Mouse (Mus musculus) small intestine, adult 2 months (tissue): ENCODE data around the gene Olfr808. TPM values are rescaled to one million over a fixed set of nuclear protein-coding genes. Genes with fewer than 3 reads are reported as not detected.

ENCODE experiments used
- H3K27ac ChIP-seq: fragments of 200-500 bp; 2 replicates; pipeline ENCODE4 v1.5.1; 2012; ENCODE audit warnings: low read depth, low read length, control low read depth, inconsistent platforms; ENCODE audit not compliant: insufficient read depth
- H3K27me3 ChIP-seq: fragments of 200-500 bp; 2 replicates; pipeline ENCODE4 v1.6.1; 2012; ENCODE audit warnings: mild to moderate bottlenecking, moderate library complexity, low read length, inconsistent platforms; ENCODE audit not compliant: control insufficient read depth, insufficient read depth
- H3K36me3 ChIP-seq: fragments of 200-500 bp; 2 replicates; pipeline ENCODE4 v1.6.1; 2012; ENCODE audit warnings: mild to moderate bottlenecking, low read length, control low read depth, inconsistent platforms; ENCODE audit not compliant: control insufficient read depth, insufficient read depth
- H3K4me1 ChIP-seq: fragments of 200-500 bp; 2 replicates; pipeline ENCODE4 v1.6.1; 2012; ENCODE audit warnings: low read length, inconsistent platforms, mixed read lengths; ENCODE audit not compliant: control insufficient read depth, insufficient read depth, insufficient read length
- H3K4me3 ChIP-seq: fragments of 200-500 bp; 2 replicates; pipeline ENCODE4 v1.5.1; 2012; ENCODE audit warnings: low read depth, mild to moderate bottlenecking, control low read depth, inconsistent platforms, low read length, moderate library complexity
- CTCF ChIP-seq: fragments of 200-500 bp; IDR thresholded peaks from 2 replicates; pipeline ENCODE4 v1.5.1; 2012; ENCODE audit warnings: low read depth, mild to moderate bottlenecking, control low read depth, inconsistent platforms, low read length, moderate library complexity, mixed read lengths; ENCODE audit not compliant: insufficient replicate concordance, insufficient read length; ENCODE audit errors: extremely low read depth
- POLR2A ChIP-seq: fragments of 200-500 bp; IDR thresholded peaks from 2 replicates; pipeline ENCODE4 v1.6.1; 2012; ENCODE audit warnings: low read depth, mild to moderate bottlenecking, control low read depth, inconsistent platforms, low read length, moderate library complexity
- WGBS: fragments of 180-500 bp; shearing (Covaris S2); methylation state at CpG from one replicate; pipeline ENCODE4 v1.1.7; 2018; 5-methylcytosine and 5-hydroxymethylcytosine counted together
- polyA plus RNA-seq: library from polyadenylated mRNA; depleted of rRNA; stranded (reverse); fragments of >200 nt; gene quantifications from 2 replicates; pipeline ENCODE4 v1.2.3, GENCODE M21; 2012; rRNA removed

Olfr808 gene
- not detected in 2 replicates for polyA plus RNA-seq

GRCm38 (mm10) chr10:129765182-129765581, at the start of gene Olfr808:
Gene Olfr808 (plus strand): TSS chr10:129765482.
- H3K4me1 ChIP-seq, result no peaks in the 10 kb centered on the region
- no peak within 1 kb of the TSS for H3K27ac ChIP-seq
- no peaks in the 10 kb centered on the region for H3K27me3 ChIP-seq
- H3K4me3 ChIP-seq, result no peak within 1 kb of the TSS
- no peaks in the 10 kb centered on the region for H3K36me3 ChIP-seq
- TF ChIP-seq CTCF (no peak), POLR2A (no peak)
- WGBS, result 88% methylated on average over 1 of the region's 1 CpGs

GRCm38 (mm10) chr10:129729275-129729674, 36.0 kb upstream of the Olfr808 start, which contains the start of gene Olfr805:
Gene Olfr805 (minus strand): TSS chr10:129729375.
- H3K36me3 ChIP-seq, result no peaks in the 10 kb centered on the region
- no peaks in the 10 kb centered on the region for H3K27me3 ChIP-seq
- no peak within 1 kb of the TSS for H3K4me3 ChIP-seq
- H3K27ac ChIP-seq, result no peak within 1 kb of the TSS
- H3K4me1 ChIP-seq, result no peaks in the 10 kb centered on the region
- TF ChIP-seq CTCF (no peak), POLR2A (no peak)
- 97% methylated on average over 2 of the region's 2 CpGs for WGBS

- Histone ChIP-seq H3K36me3 (no peaks in the 10 kb centered on the region), H3K27me3 (no peaks in the 10 kb centered on the region), H3K27ac (no peak within 1 kb of the TSS), H3K4me1 (no peaks in the 10 kb centered on the region), H3K4me3 (no peak within 1 kb of the TSS)
- TF ChIP-seq CTCF, result no peak
- TF ChIP-seq POLR2A, result no peak
Measured at GRCm38 (mm10) chr10:129741821-129742220, 23.5 kb upstream of the Olfr808 start, which contains the start of gene Olfr806. Gene Olfr806 (minus strand): TSS chr10:129741921.

- no peaks in the 10 kb centered on the region for H3K27me3 ChIP-seq
- H3K4me3 ChIP-seq, result no peak within 1 kb of the TSS
- H3K36me3 ChIP-seq, result no peaks in the 10 kb centered on the region
- H3K27ac ChIP-seq, result no peak within 1 kb of the TSS
- H3K4me1 ChIP-seq, result no peaks in the 10 kb centered on the region
- 81% methylated on average over 1 of the region's 1 CpGs for WGBS
- TF ChIP-seq CTCF (no peak), POLR2A (no peak)
Measured at GRCm38 (mm10) chr10:129757693-129758092, 7.6 kb upstream of the Olfr808 start, which contains the start of gene Olfr807. Gene Olfr807 (minus strand): TSS chr10:129757793.

- H3K36me3 ChIP-seq, result no peaks in the 10 kb centered on the region
- no peaks in the 10 kb centered on the region for H3K4me1 ChIP-seq
- H3K27me3 ChIP-seq, result no peaks in the 10 kb centered on the region
- TF ChIP-seq CTCF (no peak), POLR2A (no peak)
- H3K4me3 ChIP-seq, result no peak within 1 kb of the TSS
- H3K27ac ChIP-seq, result no peak within 1 kb of the TSS
Measured at GRCm38 (mm10) chr10:129774338-129774737, 9.1 kb downstream of the Olfr808 start, which contains the start of gene Olfr809. Gene Olfr809 (plus strand): TSS chr10:129774638.

- Histone ChIP-seq H3K27ac (no peak overlapping the region), H3K27me3 (no peaks in the 10 kb centered on the region), H3K4me1 (no peaks in the 10 kb centered on the region), H3K4me3 (no peak overlapping the region), H3K36me3 (no peaks in the 10 kb centered on the region)
- TF ChIP-seq POLR2A, result no peak
- TF ChIP-seq CTCF, result no peak
Measured at GRCm38 (mm10) chr10:129778123-129778522, 12.8 kb downstream of the Olfr808 start.

GRCm38 (mm10) chr10:129794817-129795216, 29.5 kb downstream of the Olfr808 start, which contains the start of gene Olfr810:
Gene Olfr810 (minus strand): TSS chr10:129794917.
- no peak within 1 kb of the TSS for H3K4me3 ChIP-seq
- H3K4me1 ChIP-seq, result no peaks in the 10 kb centered on the region
- TF ChIP-seq CTCF (no peak), POLR2A (no peak)
- no peaks in the 10 kb centered on the region for H3K36me3 ChIP-seq
- no peak within 1 kb of the TSS for H3K27ac ChIP-seq
- no peaks in the 10 kb centered on the region for H3K27me3 ChIP-seq

- H3K27ac ChIP-seq, result no peak within 1 kb of the TSS
- WGBS, result 79% methylated on average over 4 of the region's 4 CpGs
- no peak for TF ChIP-seq CTCF
- no peak for TF ChIP-seq POLR2A
Measured at GRCm38 (mm10) chr10:129804296-129804695, 39.0 kb downstream of the Olfr808 start, which contains the start of gene Olfr811. Gene Olfr811 (minus strand): TSS chr10:129804396.

More at GRCm38 (mm10) chr10:129804296-129804695, 39.0 kb downstream of the Olfr808 start, which contains the start of gene Olfr811:
- Histone ChIP-seq H3K4me3 (no peak within 1 kb of the TSS), H3K4me1 (no peaks in the 10 kb centered on the region), H3K27me3 (no peaks in the 10 kb centered on the region), H3K36me3 (no peaks in the 10 kb centered on the region)

Other genes starting within 250 kb of the Olfr808 start
- gene Olfr791, start 243.7 kb upstream of the Olfr808 start, polyA plus RNA-seq, result not detected in 2 replicates
- gene Olfr792, start 226.3 kb upstream of the Olfr808 start, polyA plus RNA-seq, result not detected in 2 replicates
- not detected in 2 replicates for gene Olfr794, start 197.8 kb upstream of the Olfr808 start, polyA plus RNA-seq
- gene Olfr796, start 152.9 kb upstream of the Olfr808 start, polyA plus RNA-seq, result not detected in 2 replicates
- gene Olfr798, start 137.5 kb upstream of the Olfr808 start, polyA plus RNA-seq, result not detected in 2 replicates
- gene Olfr799, start 128.0 kb upstream of the Olfr808 start, polyA plus RNA-seq, result not detected in 2 replicates
- not detected in 2 replicates for gene Olfr800, start 107.8 kb upstream of the Olfr808 start, polyA plus RNA-seq
- gene Olfr801, start 91.6 kb upstream of the Olfr808 start, polyA plus RNA-seq, result not detected in 2 replicates
- not detected in 2 replicates for gene Olfr802, start 77.3 kb upstream of the Olfr808 start, polyA plus RNA-seq
- not detected in 2 replicates for gene Olfr803, start 71.2 kb upstream of the Olfr808 start, polyA plus RNA-seq
- not detected in 2 replicates for gene Olfr804, start 62.3 kb upstream of the Olfr808 start, polyA plus RNA-seq
- not detected in 2 replicates for gene Olfr805, start 36.1 kb upstream of the Olfr808 start, polyA plus RNA-seq
- gene Olfr806, start 23.6 kb upstream of the Olfr808 start, polyA plus RNA-seq, result not detected in 2 replicates
- not detected in 2 replicates for gene Olfr807, start 7.7 kb upstream of the Olfr808 start, polyA plus RNA-seq
- not detected in 2 replicates for gene Olfr809, start 9.2 kb downstream of the Olfr808 start, polyA plus RNA-seq
- gene Olfr810, start 29.4 kb downstream of the Olfr808 start, polyA plus RNA-seq, result not detected in 2 replicates
- not detected in 2 replicates for gene Olfr811, start 38.9 kb downstream of the Olfr808 start, polyA plus RNA-seq
- gene Olfr812, start 80.6 kb downstream of the Olfr808 start, polyA plus RNA-seq, result not detected in 2 replicates
- not detected in 2 replicates for gene Olfr813, start 89.9 kb downstream of the Olfr808 start, polyA plus RNA-seq
- not detected in 2 replicates for gene Olfr814, start 114.4 kb downstream of the Olfr808 start, polyA plus RNA-seq
- not detected in 2 replicates for gene Olfr815, start 140.4 kb downstream of the Olfr808 start, polyA plus RNA-seq
- gene Olfr816, start 150.1 kb downstream of the Olfr808 start, polyA plus RNA-seq, result not detected in 2 replicates
- not detected in 2 replicates for gene Olfr818, start 183.6 kb downstream of the Olfr808 start, polyA plus RNA-seq
- gene Olfr819, start 201.8 kb downstream of the Olfr808 start, polyA plus RNA-seq, result not detected in 2 replicates
- gene Olfr247, start 210.7 kb downstream of the Olfr808 start, polyA plus RNA-seq, result not detected in 2 replicates
- not detected in 2 replicates for gene Gm10310, start 219.6 kb downstream of the Olfr808 start, polyA plus RNA-seq
- not detected in 2 replicates for gene Olfr820, start 247.1 kb downstream of the Olfr808 start, polyA plus RNA-seq